Mouse (Mus musculus): ENCODE measurements around the gene Xrcc5. TPM values are rescaled to one million over a fixed set of nuclear protein-coding genes. Genes with fewer than 3 reads are reported as not detected.

Xrcc5 gene
- polyA plus RNA-seq, 1 experiment: 87.5 TPM

DNA sequence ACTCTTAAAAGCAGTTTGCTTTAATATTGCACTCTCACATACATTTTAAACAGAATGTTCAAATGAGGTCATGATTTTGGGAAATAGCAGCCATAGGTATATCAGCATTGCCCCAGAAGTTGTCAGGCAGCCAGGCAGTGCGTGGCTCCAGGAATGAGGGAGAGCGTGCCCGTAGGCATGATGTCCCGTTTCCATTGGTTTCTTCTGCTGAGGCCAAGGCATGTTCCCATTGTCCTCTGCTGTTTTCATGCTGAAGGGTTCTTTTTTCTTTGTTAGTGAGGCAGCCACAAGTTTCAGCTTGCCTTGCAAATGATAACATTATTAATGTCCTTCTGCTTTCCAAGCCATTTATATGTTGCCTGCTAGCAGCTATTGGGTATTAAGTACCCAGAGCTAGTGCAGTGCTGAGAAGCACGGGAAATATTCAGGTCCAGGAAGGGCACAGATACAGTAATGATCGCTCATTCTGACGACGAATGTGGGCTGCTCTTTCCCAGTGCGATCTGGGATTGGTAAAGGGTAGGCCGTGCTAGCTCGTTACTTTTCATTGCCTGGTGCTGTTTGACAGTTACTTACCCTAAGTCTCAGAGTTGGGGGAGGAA lies 72.6 kb downstream of the Xrcc5 start:
- Histone ChIP-seq H3K4me1 (ENCODE audit: control insufficient read depth, insufficient read depth, low read length) (peaks cover 2% of the 10 kb centered on the region), H3K9me3 (replicated peaks; ENCODE audit: control insufficient read depth, insufficient read depth, low read length, poor library complexity, severe bottlenecking) (no peaks in the 10 kb centered on the region), H3K36me3 (ENCODE audit: control insufficient read depth, insufficient read depth, low read length, poor library complexity, severe bottlenecking) (peaks cover 5% of the 10 kb centered on the region; the same call in 1 of the 2 replicates), H3K27me3 (ENCODE audit: control insufficient read depth, insufficient read depth, low read length, poor library complexity, severe bottlenecking) (no peaks in the 10 kb centered on the region), H3K9ac (ENCODE audit: low read depth, poor library complexity, severe bottlenecking) (no peak overlapping the region), H3K27ac (ENCODE audit: insufficient read depth, low read length) (no peak overlapping the region), H3K4me3 (ENCODE audit: low read depth, low read length) (no peak overlapping the region)
- no peak for TF ChIP-seq POLR2A (IDR thresholded peaks at IDR 0.05; ENCODE audit: insufficient read depth, low read length)
- no peak for TF ChIP-seq EP300 (IDR thresholded peaks at IDR 0.05; ENCODE audit: insufficient read depth, low read depth, low read length)
- no peak for TF ChIP-seq CTCF (IDR thresholded peaks at IDR 0.05; ENCODE audit: low read depth, low read length)

DNA sequence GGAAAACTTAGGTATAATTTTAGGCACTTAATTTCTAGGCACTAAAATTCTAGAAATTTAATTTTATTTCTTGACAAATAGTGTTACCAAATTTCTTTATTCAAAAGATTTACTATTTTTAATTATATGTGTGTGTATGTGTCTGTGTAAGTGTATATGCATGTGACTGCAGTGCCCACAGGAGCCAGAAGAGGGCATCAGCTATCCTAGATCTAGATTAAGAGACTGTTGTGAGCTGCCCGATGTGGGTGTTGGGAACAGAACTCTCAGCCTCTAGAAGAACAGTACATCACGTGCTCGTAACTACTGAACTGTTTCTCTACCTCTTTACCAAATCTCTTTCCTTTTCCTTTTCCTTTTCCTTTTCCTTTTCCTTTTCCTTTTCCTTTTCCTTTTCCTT lies 73.3 kb downstream of the Xrcc5 start:
- no peak for TF ChIP-seq POLR2A (IDR thresholded peaks at IDR 0.05; ENCODE audit: insufficient read depth, low read length)
- H3K27ac ChIP-seq (ENCODE audit: insufficient read depth, low read length): no peak overlapping the region
- no peaks in the 10 kb centered on the region for H3K27me3 ChIP-seq (ENCODE audit: control insufficient read depth, insufficient read depth, low read length, poor library complexity, severe bottlenecking)
- no peak overlapping the region for H3K4me3 ChIP-seq (ENCODE audit: low read depth, low read length)
- no peaks in the 10 kb centered on the region for H3K9me3 ChIP-seq (replicated peaks; ENCODE audit: control insufficient read depth, insufficient read depth, low read length, poor library complexity, severe bottlenecking)
- peaks cover 5% of the 10 kb centered on the region; the same call in 1 of the 2 replicates for H3K36me3 ChIP-seq (ENCODE audit: control insufficient read depth, insufficient read depth, low read length, poor library complexity, severe bottlenecking)
- peaks cover 2% of the 10 kb centered on the region for H3K4me1 ChIP-seq (ENCODE audit: control insufficient read depth, insufficient read depth, low read length)
- H3K9ac ChIP-seq (ENCODE audit: low read depth, poor library complexity, severe bottlenecking): no peak overlapping the region

DNA sequence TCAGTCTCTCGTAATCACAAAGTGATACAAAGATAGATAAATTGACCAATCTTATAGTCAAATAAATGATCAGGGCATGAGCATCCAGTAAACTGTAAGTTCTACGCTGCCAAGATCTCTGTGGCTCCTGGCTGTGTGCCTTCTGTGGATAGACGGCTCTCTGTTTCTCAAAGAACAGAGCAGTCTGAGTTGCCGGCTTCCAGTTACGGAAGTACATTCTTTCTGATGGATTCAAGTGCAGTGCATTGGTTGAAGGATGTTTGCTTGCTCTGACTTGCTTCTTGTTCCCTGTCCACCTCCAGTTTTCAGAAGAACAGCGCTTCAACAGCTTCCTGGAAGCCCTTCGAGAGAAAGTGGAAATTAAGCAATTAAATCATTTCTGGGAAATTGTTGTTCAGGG lies 75.8 kb downstream of the Xrcc5 start:
- TF ChIP-seq POLR2A (IDR thresholded peaks at IDR 0.05; ENCODE audit: insufficient read depth, low read length) (no peak), EP300 (IDR thresholded peaks at IDR 0.05; ENCODE audit: insufficient read depth, low read depth, low read length) (no peak), CTCF (IDR thresholded peaks at IDR 0.05; ENCODE audit: low read depth, low read length) (no peak)
- Histone ChIP-seq H3K36me3 (ENCODE audit: control insufficient read depth, insufficient read depth, low read length, poor library complexity, severe bottlenecking) (peaks cover 12% of the 10 kb centered on the region), H3K27ac (ENCODE audit: insufficient read depth, low read length) (no peak overlapping the region), H3K4me1 (ENCODE audit: control insufficient read depth, insufficient read depth, low read length) (no peaks in the 10 kb centered on the region), H3K9me3 (replicated peaks; ENCODE audit: control insufficient read depth, insufficient read depth, low read length, poor library complexity, severe bottlenecking) (no peaks in the 10 kb centered on the region), H3K4me3 (ENCODE audit: low read depth, low read length) (no peak overlapping the region), H3K27me3 (ENCODE audit: control insufficient read depth, insufficient read depth, low read length, poor library complexity, severe bottlenecking) (no peaks in the 10 kb centered on the region), H3K9ac (ENCODE audit: low read depth, poor library complexity, severe bottlenecking) (no peak overlapping the region)

DNA sequence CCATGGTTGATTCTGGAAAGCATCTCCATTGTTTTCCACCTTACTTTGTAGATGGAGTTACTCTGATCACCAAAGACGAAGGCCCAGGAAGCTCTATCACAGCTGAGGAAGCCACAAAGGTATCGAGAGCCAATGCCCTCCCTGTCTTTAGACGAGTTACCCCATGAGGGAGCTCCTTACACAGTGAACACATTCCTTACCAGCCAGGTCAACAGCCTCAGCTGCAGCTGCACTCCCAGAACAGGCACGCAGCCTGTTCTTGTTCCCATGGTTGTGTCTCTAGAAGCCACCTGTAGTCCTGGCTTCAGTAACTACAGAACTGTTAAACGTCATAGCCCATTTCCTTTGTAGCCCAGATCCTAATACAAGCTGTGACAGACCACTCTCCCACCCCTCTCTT lies 76.4 kb downstream of the Xrcc5 start:
- H3K9ac ChIP-seq (ENCODE audit: low read depth, poor library complexity, severe bottlenecking): no peak overlapping the region
- H3K27me3 ChIP-seq (ENCODE audit: control insufficient read depth, insufficient read depth, low read length, poor library complexity, severe bottlenecking): no peaks in the 10 kb centered on the region
- no peak overlapping the region for H3K27ac ChIP-seq (ENCODE audit: insufficient read depth, low read length)
- H3K36me3 ChIP-seq (ENCODE audit: control insufficient read depth, insufficient read depth, low read length, poor library complexity, severe bottlenecking): peaks cover 12% of the 10 kb centered on the region
- no peaks in the 10 kb centered on the region for H3K9me3 ChIP-seq (replicated peaks; ENCODE audit: control insufficient read depth, insufficient read depth, low read length, poor library complexity, severe bottlenecking)
- no peaks in the 10 kb centered on the region for H3K4me1 ChIP-seq (ENCODE audit: control insufficient read depth, insufficient read depth, low read length)
- H3K4me3 ChIP-seq (ENCODE audit: low read depth, low read length): no peak overlapping the region
- TF ChIP-seq POLR2A (IDR thresholded peaks at IDR 0.05; ENCODE audit: insufficient read depth, low read length) (no peak), CTCF (IDR thresholded peaks at IDR 0.05; ENCODE audit: low read depth, low read length) (no peak), EP300 (IDR thresholded peaks at IDR 0.05; ENCODE audit: insufficient read depth, low read depth, low read length) (no peak)

DNA sequence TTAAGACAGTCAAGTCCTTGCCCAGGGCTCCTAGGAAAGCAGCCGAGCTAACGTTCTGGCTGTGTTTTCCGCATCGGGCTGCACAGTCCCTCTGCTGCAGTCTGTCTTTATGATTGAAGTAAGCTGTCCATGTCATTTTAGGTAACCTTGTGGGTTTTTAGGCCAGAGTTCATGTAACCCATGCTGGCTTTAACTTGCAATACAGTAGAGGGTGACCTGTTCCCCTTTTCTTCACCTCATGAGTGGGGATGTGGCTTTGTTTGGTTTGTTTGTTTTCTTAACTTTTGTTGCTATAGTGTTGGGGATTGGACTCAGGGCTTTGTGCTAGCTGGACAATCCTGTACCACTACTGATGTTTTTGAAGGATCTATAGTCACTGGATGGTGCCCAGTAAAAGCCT lies 83.2 kb downstream of the Xrcc5 start:
- H3K4me1 ChIP-seq (ENCODE audit: control insufficient read depth, insufficient read depth, low read length): no peaks in the 10 kb centered on the region
- H3K9ac ChIP-seq (ENCODE audit: low read depth, poor library complexity, severe bottlenecking): no peak overlapping the region
- H3K27me3 ChIP-seq (ENCODE audit: control insufficient read depth, insufficient read depth, low read length, poor library complexity, severe bottlenecking): no peaks in the 10 kb centered on the region
- H3K36me3 ChIP-seq (ENCODE audit: control insufficient read depth, insufficient read depth, low read length, poor library complexity, severe bottlenecking): peaks cover 21% of the 10 kb centered on the region
- TF ChIP-seq EP300 (IDR thresholded peaks at IDR 0.05; ENCODE audit: insufficient read depth, low read depth, low read length): no peak
- H3K27ac ChIP-seq (ENCODE audit: insufficient read depth, low read length): no peak overlapping the region
- H3K4me3 ChIP-seq (ENCODE audit: low read depth, low read length): no peak overlapping the region
- no peaks in the 10 kb centered on the region for H3K9me3 ChIP-seq (replicated peaks; ENCODE audit: control insufficient read depth, insufficient read depth, low read length, poor library complexity, severe bottlenecking)

DNA sequence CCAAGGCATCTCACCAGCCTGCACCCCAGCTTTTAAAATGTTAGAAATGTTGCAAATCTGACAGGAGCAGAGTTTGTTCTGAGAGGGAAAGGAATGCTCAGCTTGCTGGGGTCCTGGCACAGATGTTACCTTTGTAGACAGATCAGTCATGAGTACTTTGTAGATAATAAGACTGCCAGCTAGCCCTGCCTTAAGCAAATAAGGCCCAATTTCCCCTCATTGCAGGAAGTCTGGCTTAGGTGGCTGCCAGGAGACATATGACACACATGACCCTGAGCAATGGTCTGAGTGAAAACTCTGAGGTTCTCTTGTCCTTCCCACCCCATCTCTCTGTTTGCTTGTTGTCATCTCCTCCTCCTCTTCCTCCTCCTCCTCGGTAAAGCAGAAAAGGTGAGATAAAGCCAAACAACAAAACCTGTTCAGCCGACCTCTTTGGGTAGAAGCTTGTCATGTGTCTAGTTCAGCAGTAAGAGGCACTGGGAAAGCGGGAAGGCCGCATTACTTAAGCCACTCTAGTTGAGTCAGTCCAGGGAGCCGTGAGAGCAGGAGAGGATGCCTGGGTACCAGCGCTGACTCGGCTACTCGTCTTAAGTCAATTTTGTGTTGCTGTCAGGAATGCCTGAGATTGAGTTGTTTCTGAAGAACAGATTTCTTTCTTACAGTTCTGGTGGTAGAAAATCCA lies 92.6 kb downstream of the Xrcc5 start:
- Histone ChIP-seq H3K9ac (ENCODE audit: low read depth, poor library complexity, severe bottlenecking) (no peak overlapping the region), H3K4me3 (ENCODE audit: low read depth, low read length) (no peak overlapping the region), H3K27ac (ENCODE audit: insufficient read depth, low read length) (no peak overlapping the region), H3K4me1 (ENCODE audit: control insufficient read depth, insufficient read depth, low read length) (no peaks in the 10 kb centered on the region), H3K36me3 (ENCODE audit: control insufficient read depth, insufficient read depth, low read length, poor library complexity, severe bottlenecking) (no peaks in the 10 kb centered on the region; the same call in 1 of the 2 replicates), H3K9me3 (replicated peaks; ENCODE audit: control insufficient read depth, insufficient read depth, low read length, poor library complexity, severe bottlenecking) (peaks cover 2% of the 10 kb centered on the region; the same call in 1 of the 2 replicates), H3K27me3 (ENCODE audit: control insufficient read depth, insufficient read depth, low read length, poor library complexity, severe bottlenecking) (no peaks in the 10 kb centered on the region)
- TF ChIP-seq CTCF (IDR thresholded peaks at IDR 0.05; ENCODE audit: low read depth, low read length) (no peak), POLR2A (IDR thresholded peaks at IDR 0.05; ENCODE audit: insufficient read depth, low read length) (no peak), EP300 (IDR thresholded peaks at IDR 0.05; ENCODE audit: insufficient read depth, low read depth, low read length) (no peak)
